ENCODE assay signal across 13 mouse cellular contexts in genomic region chr12:113157521-113157920, GRCm38 (mm10). TPM values are rescaled to one million over a fixed set of nuclear protein-coding genes. Genes with fewer than 3 reads are reported as not detected.
DNase-seq lines count a peak whose midpoint lies in the region; ATAC-seq and TF ChIP-seq lines count a peak whose summit lies in the region.
"Had no signal": no experiment of that assay in that cellular context is flagged by ENCODE, and none has a peak within 500 bp of the region (broad histone marks: within the 10 kb centered on the region; RNA-seq: fewer than 3 reads in every experiment).

No protein-coding gene starts in this region.

- 93% methylated on average over 8 of the region's 8 CpGs for WGBS in heart, embryonic 13.5 days
- 92% methylated on average over 8 of the region's 8 CpGs for WGBS in limb, embryonic 11.5 days
- WGBS in stomach, embryonic 15.5 days: 83% methylated on average over 8 of the region's 8 CpGs

- no peaks in the 10 kb centered on the region for H3K9me3 ChIP-seq in heart, embryonic 13.5 days
- H3K9me3 ChIP-seq in limb, embryonic 11.5 days (ENCODE audit: control insufficient read depth, low read length): no peaks in the 10 kb centered on the region
- H3K9me3 ChIP-seq in stomach, embryonic 15.5 days: no peaks in the 10 kb centered on the region

- peak overlapping the region; percentile 72; the same call in 1 of the 2 replicates for H3K4me3 ChIP-seq in heart, embryonic 13.5 days
- H3K4me3 ChIP-seq in testis, adult 2 months (ENCODE audit: control insufficient read depth, low read depth, low read length): peak overlapping the region; percentile 94
- no peak overlapping the region for H3K4me3 ChIP-seq in limb, embryonic 11.5 days (ENCODE audit: low read depth, low read length)
- H3K4me3 ChIP-seq in stomach, embryonic 15.5 days (replicated peaks): no peak overlapping the region

- H3K9ac ChIP-seq in heart, embryonic 13.5 days: peak overlapping the region; percentile 81; the same call in 1 of the 2 replicates
- H3K9ac ChIP-seq in limb, embryonic 11.5 days (ENCODE audit: low read length): no peak overlapping the region
- no peak overlapping the region for H3K9ac ChIP-seq in stomach, embryonic 15.5 days

- no peak for TF ChIP-seq POLR2A in testis, adult 2 months (IDR thresholded peaks at IDR 0.05; ENCODE audit: control insufficient read depth, low read depth, low read length)

- DNase-seq in heart, adult 18-20 months: no peak
- no peak for DNase-seq in testis, postnatal 10 days (ENCODE audit: low spot score)
- no peak for DNase-seq in limb, embryonic 11.5 days (ENCODE audit: low spot score)
- no peak for DNase-seq in spleen, postnatal 10 days (ENCODE audit: low spot score in 2 of 2)
- DNase-seq in adrenal gland, postnatal 25 days: no peak
- DNase-seq: adrenal gland, adult 2 months; cerebellum, postnatal 36 days; lung, postnatal 14 days had no signal

- H3K27me3 ChIP-seq in heart, embryonic 13.5 days (replicated peaks): no peaks in the 10 kb centered on the region
- H3K27me3 ChIP-seq in testis, adult 2 months (ENCODE audit: control insufficient read depth, insufficient read depth, low read length): no peaks in the 10 kb centered on the region
- H3K27me3 ChIP-seq in limb, embryonic 11.5 days (ENCODE audit: control insufficient read depth, insufficient read depth, low read length): no peaks in the 10 kb centered on the region
- 0 out of 2 replicates have a peak, but pooled peaks cover 2% of the 10 kb centered on the region for H3K27me3 ChIP-seq in stomach, embryonic 15.5 days (replicated peaks)

- H3K36me3 ChIP-seq in heart, embryonic 13.5 days: peaks cover 18% of the 10 kb centered on the region
- no peaks in the 10 kb centered on the region; the same call in 1 of the 2 replicates for H3K36me3 ChIP-seq in testis, adult 2 months (ENCODE audit: control insufficient read depth, insufficient read depth, low read length)
- 0 out of 2 replicates have a peak, but pooled peaks cover 2% of the 10 kb centered on the region for H3K36me3 ChIP-seq in limb, embryonic 11.5 days (ENCODE audit: control insufficient read depth, insufficient read depth, low read length)
- H3K36me3 ChIP-seq in stomach, embryonic 15.5 days: no peaks in the 10 kb centered on the region

- TF ChIP-seq CTCF in testis, adult 2 months (IDR thresholded peaks at IDR 0.05; ENCODE audit: control insufficient read depth, insufficient read depth, insufficient replicate concordance, low read depth, low read length): no peak

- H3K4me1 ChIP-seq in heart, embryonic 13.5 days: peaks cover 33% of the 10 kb centered on the region
- peaks cover 23% of the 10 kb centered on the region for H3K4me1 ChIP-seq in testis, adult 2 months (ENCODE audit: control insufficient read depth, insufficient read depth, low read length)
- peaks cover 5% of the 10 kb centered on the region for H3K4me1 ChIP-seq in limb, embryonic 11.5 days (ENCODE audit: control insufficient read depth, insufficient read depth, low read length)
- peaks cover 21% of the 10 kb centered on the region for H3K4me1 ChIP-seq in stomach, embryonic 15.5 days

- no peak overlapping the region for H3K27ac ChIP-seq in heart, embryonic 13.5 days (replicated peaks)
- H3K27ac ChIP-seq in testis, adult 2 months (ENCODE audit: control insufficient read depth, insufficient read depth, low read depth, low read length): no peak overlapping the region
- no peak overlapping the region for H3K27ac ChIP-seq in limb, embryonic 11.5 days (replicated peaks; ENCODE audit: low read depth, low read length)
- H3K27ac ChIP-seq in stomach, embryonic 15.5 days: no peak overlapping the region

- no peak for ATAC-seq in heart, embryonic 13.5 days (ENCODE audit: extremely low read depth, insufficient number of reproducible peaks, low FRiP score, low TSS enrichment)
- ATAC-seq in limb, embryonic 11.5 days (ENCODE audit: insufficient number of reproducible peaks, low FRiP score, low TSS enrichment, low read depth): no peak
- no peak for ATAC-seq in stomach, embryonic 15.5 days (ENCODE audit: insufficient read depth, low FRiP score, low read depth)

- H3K4me2 ChIP-seq in heart, embryonic 13.5 days: peak overlapping the region; percentile 92
- peak overlapping the region; percentile 81 for H3K4me2 ChIP-seq in limb, embryonic 11.5 days (ENCODE audit: low read depth, severe bottlenecking)
- H3K4me2 ChIP-seq in stomach, embryonic 15.5 days: peak overlapping the region; percentile 69

RNA-seq across cellular contexts. Expression of gene Tedc1, which starts 1.3 kb away (rescaled TPM):
- 20.6 and 21.8 TPM in 2 replicates for polyA plus RNA-seq in heart, embryonic 13.5 days (2015; fragmentation: Nextera tagmentation; extraction: Ambion mirVana)
- under 1 TPM; 0.31 to 0.89 TPM for total RNA-seq in heart, adult 18-20 months (2021)
- 46.9 and 48.0 TPM in 2 replicates for polyA plus RNA-seq in testis, adult 2 months (2012; rRNA removed)
- polyA plus RNA-seq in limb, embryonic 11.5 days (2014; fragmentation: Nextera tagmentation; extraction: Ambion mirVana): 39.9 and 41.3 TPM in 2 replicates
- 26.0 and 32.1 TPM in 2 replicates for polyA plus RNA-seq in stomach, embryonic 15.5 days (2015; fragmentation: Nextera tagmentation; extraction: Ambion mirVana)
- 1.4 and 2.5 TPM in 2 replicates for total RNA-seq in adrenal gland, postnatal 25 days (2021)

RNA-seq across cellular contexts. Expression of gene Crip1, which starts 11.4 kb away (rescaled TPM):
- 408 and 464 TPM in 2 replicates for polyA plus RNA-seq in heart, embryonic 13.5 days (2015; fragmentation: Nextera tagmentation; extraction: Ambion mirVana)
- total RNA-seq in heart, adult 18-20 months (2021): 100 to 1,000 TPM; 191 to 201 TPM
- polyA plus RNA-seq in testis, adult 2 months (2012; rRNA removed): 30.4 and 106 TPM in 2 replicates
- polyA plus RNA-seq in limb, embryonic 11.5 days (2014; fragmentation: Nextera tagmentation; extraction: Ambion mirVana): 56.2 and 62.8 TPM in 2 replicates
- 312 and 313 TPM in 2 replicates for polyA plus RNA-seq in stomach, embryonic 15.5 days (2015; fragmentation: Nextera tagmentation; extraction: Ambion mirVana)
- total RNA-seq in adrenal gland, postnatal 25 days (2021): 28.9 and 30.2 TPM in 2 replicates

RNA-seq across cellular contexts. Expression of gene Crip2, which starts 17.5 kb away (rescaled TPM):
- 1,302 and 1,499 TPM in 2 replicates for polyA plus RNA-seq in heart, embryonic 13.5 days (2015; fragmentation: Nextera tagmentation; extraction: Ambion mirVana)
- total RNA-seq in heart, adult 18-20 months (2021): 1,000 to 10,000 TPM; 1,463 to 1,557 TPM
- polyA plus RNA-seq in testis, adult 2 months (2012; rRNA removed): 178 and 179 TPM in 2 replicates
- 49.7 and 53.8 TPM in 2 replicates for polyA plus RNA-seq in limb, embryonic 11.5 days (2014; fragmentation: Nextera tagmentation; extraction: Ambion mirVana)
- polyA plus RNA-seq in stomach, embryonic 15.5 days (2015; fragmentation: Nextera tagmentation; extraction: Ambion mirVana): 125 and 130 TPM in 2 replicates
- 65.9 and 69.0 TPM in 2 replicates for total RNA-seq in adrenal gland, postnatal 25 days (2021)

RNA-seq across cellular contexts. Expression of gene Tmem121, which starts 28.2 kb away (rescaled TPM):
- polyA plus RNA-seq in heart, embryonic 13.5 days (2015; fragmentation: Nextera tagmentation; extraction: Ambion mirVana): 2.8 and 3.1 TPM in 2 replicates
- not detected for total RNA-seq in heart, adult 18-20 months (2021)
- polyA plus RNA-seq in testis, adult 2 months (2012; rRNA removed): 1.0 and 1.3 TPM in 2 replicates
- 8.0 and 12.0 TPM in 2 replicates for polyA plus RNA-seq in limb, embryonic 11.5 days (2014; fragmentation: Nextera tagmentation; extraction: Ambion mirVana)
- polyA plus RNA-seq in stomach, embryonic 15.5 days (2015; fragmentation: Nextera tagmentation; extraction: Ambion mirVana): 8.4 and 10.5 TPM in 2 replicates
- total RNA-seq in adrenal gland, postnatal 25 days (2021): 4.1 and 4.3 TPM in 2 replicates
- total RNA-seq: CH12.LX; gastrocnemius, adult 8-10 months had no signal

RNA-seq across cellular contexts. Expression of gene Mta1, which starts 59.4 kb away (rescaled TPM):
- 11.2 and 11.9 TPM in 2 replicates for polyA plus RNA-seq in heart, embryonic 13.5 days (2015; fragmentation: Nextera tagmentation; extraction: Ambion mirVana)
- 10 to 100 TPM; 43.9 to 46.2 TPM for total RNA-seq in heart, adult 18-20 months (2021)
- polyA plus RNA-seq in testis, adult 2 months (2012; rRNA removed): 57.9 and 63.9 TPM in 2 replicates
- polyA plus RNA-seq in limb, embryonic 11.5 days (2014; fragmentation: Nextera tagmentation; extraction: Ambion mirVana): 24.2 and 26.4 TPM in 2 replicates
- polyA plus RNA-seq in stomach, embryonic 15.5 days (2015; fragmentation: Nextera tagmentation; extraction: Ambion mirVana): 11.2 and 12.2 TPM in 2 replicates
- total RNA-seq in adrenal gland, postnatal 25 days (2021): 104 and 109 TPM in 2 replicates

Comparison
In these comparisons a context has a peak if more than half of its experiments do, and no peak if none do; other contexts are left out.
1. H3K4me3 ChIP-seq: peak in heart, embryonic 13.5 days (single experiment) and testis, adult 2 months (single experiment); none in limb, embryonic 11.5 days (single experiment) and stomach, embryonic 15.5 days (single experiment).
2. Peak in every context shown above with its lines, with median percentiles within 50 percentile points of each other: H3K4me2 ChIP-seq.